Mouse (Mus musculus) cerebellum, postnatal 14 days (tissue): Measurements from ENCODE around the gene Dnah8.
"Not testable (repeated sequence)": the region's sequence is repeated elsewhere in the genome, so short reads cannot be mapped to it uniquely, and the experiment has no call there.

Experiments
- DNase-seq, 2 experiments: peaks; one replicate each; pipeline ENCODE4 v3.0.0; 2021; ENCODE audit warnings: mixed read lengths in 2 of 2

The Dnah8 gene

DNA sequence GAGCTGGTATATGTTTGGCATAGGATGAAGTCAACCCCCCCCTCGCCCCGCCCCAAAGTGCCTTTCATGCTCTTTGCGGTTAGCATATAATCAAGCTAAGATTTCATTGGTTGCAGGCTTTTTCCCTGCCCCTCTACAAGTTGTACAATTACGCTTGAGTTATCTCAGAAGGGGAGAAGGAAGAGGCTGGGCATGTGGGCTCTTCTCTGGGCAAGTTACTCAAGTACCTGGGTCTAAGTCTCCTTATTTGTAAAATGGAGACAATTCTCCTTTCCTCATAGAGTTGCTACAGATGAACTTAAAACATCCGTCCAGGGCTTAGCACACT is 14.2 kb upstream of the Dnah8 start:
- no peak for DNase-seq

DNA sequence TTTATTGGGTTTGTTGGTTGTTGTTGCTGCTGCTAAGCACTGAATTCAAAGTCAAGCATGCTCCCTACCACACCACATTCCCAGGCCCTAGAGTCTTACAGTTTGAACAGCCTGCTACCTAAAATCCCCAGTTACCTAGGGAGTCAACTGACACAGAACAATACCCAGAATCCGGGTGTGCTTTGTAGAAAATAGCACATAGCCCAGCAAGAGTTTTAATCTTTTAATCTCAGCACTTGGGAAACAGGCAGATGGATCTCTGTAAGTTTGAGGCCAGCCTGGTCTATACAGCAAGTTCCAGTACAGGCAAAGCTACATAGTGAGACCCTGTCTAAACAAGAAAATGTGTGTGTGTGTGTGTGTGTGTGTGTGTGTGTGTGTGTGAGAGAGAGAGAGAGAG is 13.4 kb upstream of the Dnah8 start:
- no peak for DNase-seq

- no peak for DNase-seq
Measured at GRCm38 (mm10) chr17:30611221-30612074, 12.7 kb upstream of the Dnah8 start.

DNA sequence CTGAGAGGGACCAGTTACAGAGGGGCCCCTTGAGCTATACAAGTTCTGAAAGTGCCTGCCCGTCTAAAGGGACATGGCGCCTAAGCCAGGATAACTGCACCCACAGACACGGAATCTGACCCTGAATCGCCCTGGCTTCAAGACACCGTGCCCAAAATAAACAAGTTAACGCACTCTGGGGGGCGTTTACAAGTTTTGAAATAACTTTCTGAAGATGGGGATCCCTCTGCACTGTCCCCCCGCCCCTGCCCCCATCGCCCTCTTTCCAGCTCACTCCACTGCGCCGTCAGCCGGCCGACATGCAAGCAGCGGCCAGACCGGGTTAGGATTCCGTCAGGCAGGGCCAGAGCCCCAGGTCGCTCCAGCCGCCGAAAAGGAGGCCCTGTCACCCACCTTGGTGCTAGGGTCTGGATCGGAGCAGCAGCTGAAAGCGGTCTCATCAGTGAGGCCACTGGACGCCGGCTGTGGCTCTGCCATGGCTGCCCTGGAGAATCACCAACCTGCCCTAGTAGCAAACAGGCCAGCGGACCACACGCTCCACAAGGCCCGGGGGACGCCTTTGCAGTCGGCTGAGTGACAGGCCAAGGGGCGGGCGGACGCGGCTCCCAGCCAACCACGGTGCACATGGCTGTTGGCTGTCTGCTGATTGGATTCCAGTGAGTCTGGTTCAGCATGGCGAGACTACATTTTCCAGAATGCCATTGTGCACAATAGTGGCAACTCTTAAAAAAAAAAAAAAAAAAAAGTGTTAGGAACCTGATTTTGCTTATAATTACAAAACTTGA is 11.9 kb upstream of the Dnah8 start:
- DNase-seq: peak; percentile 100

DNA sequence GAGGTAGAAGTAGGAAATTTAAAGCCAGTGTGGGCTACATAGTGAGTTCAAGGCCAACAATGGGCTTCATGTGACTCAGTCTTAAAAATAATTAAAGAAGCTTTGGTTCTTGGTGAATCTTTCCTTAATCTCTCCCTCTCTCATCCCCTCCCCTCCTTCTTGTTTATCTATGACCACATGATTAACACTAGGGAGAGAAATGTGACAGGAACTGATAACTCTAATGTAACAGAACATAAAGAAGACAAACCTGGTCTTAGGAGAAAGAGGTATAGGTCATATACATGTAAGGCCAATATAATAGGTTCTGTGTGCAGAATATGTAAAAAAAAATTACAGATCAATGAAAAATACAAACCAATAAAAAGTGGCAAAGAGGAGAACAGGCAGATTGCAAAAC is 10.8 kb upstream of the Dnah8 start:
- DNase-seq: no peak

- DNase-seq: no peak
Measured at GRCm38 (mm10) chr17:30616203-30616602, 8.0 kb upstream of the Dnah8 start.

DNA sequence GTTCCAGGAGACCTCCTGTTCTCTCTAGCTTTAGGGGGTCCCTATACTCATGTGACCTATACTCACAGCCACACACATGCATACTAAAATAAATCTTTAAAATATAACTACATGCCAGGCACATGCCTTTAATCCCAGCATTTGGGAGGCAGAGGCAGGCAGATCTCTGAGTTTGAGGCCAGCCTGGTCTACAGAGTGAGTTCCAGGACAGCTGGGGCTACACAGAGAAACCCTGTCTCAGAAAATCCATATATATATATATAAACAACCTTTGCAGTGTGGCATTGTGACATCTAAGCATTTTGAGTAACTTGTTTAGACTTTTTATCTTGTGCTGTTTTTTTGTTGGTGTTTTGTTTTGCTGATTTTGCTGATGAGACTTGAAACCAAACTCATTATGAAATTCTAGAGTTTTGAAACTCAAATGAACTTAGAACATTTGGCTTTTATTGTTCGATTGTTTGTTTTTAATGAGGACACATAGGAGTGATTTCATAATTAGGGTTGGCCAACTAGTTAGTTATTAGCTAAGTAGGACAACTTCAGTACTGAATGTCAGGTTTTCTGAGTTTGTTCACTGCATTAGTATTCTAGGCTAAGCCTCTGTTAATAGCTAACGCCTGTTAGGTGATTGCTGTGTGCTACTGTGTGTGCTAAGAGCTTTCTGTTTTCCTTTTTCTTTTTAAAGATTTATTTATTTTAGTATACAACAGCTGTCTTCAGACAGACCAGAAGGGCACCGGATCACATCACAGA is 5.8 kb upstream of the Dnah8 start:
- no peak for DNase-seq

- DNase-seq: no peak
Measured at GRCm38 (mm10) chr17:30619153-30619552, 5.0 kb upstream of the Dnah8 start.

GRCm38 (mm10) chr17:30620548-30620947 is 3.6 kb upstream of the Dnah8 start:
- no peak for DNase-seq

DNA sequence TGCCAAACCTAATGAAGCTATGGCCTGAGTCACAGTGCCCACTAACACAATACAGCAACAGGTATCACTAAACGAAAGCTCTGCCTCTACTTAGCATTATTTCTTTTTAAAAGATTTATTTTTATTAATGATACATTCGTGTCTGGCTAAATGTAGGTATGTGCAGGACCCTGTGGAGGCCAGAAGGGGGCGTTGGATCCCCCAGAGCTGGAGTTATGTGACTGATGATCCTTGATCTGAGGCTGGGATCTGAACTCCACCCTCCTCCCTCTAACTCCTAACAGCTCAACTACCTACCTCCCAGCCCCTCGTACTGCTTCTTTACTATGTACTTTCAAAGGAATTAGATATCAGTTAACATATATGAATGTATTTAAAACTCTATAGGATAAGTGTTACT is 2.7 kb upstream of the Dnah8 start:
- DNase-seq: no peak

- no peak for DNase-seq
Measured at GRCm38 (mm10) chr17:30623200-30623599, 954 bp upstream of the Dnah8 start.

DNA sequence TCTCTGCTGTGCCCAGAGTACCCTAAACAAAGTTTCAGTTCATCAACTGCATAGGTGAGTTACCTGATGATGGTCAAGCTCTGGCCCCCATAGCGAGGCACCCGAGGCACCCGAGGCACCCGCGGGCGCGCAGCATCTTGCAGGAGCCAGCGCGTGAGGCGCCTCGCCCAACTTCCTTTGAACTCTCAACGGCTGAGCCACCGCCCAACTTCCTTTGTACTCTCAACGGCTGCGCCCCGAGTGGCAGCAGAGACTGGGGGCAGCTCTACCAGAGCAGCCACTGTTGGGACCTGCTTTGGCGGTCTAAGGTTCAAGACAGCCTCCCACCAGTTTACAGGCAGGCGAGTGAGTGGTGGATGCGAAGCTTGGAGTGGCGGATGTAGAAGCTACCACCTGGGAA is 2.6 kb downstream of the Dnah8 start, which contains the start of gene Glo1:
Gene Glo1, minus strand, starts transcription at position 153 of the 400 bp plus-strand sequence.
- DNase-seq: not testable (repeated sequence)

DNA sequence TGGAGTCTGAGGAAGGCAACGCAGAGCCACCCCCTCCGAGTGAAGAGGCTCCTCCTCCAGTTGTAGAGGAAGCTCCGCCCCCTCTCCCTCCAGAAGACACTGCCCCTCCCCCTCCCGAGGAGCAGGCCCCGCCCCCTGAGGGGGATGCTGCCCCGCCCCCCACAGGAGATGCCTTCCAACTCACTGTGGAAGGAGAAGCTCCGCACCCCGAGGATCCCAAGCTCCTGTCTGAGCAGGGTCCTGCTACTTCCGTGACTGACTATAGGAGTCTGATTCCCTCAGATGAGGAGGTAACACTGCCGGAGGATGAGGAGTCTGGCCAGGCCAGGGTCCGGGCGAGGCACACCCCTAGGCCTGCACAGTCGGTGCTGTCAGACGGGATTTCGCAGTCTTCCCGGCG is 11.2 kb downstream of the Dnah8 start:
- DNase-seq: peak in 1 of 2 experiments; percentile 45

- DNase-seq: no peak
Measured at GRCm38 (mm10) chr17:30637714-30638113, 13.6 kb downstream of the Dnah8 start.

DNA sequence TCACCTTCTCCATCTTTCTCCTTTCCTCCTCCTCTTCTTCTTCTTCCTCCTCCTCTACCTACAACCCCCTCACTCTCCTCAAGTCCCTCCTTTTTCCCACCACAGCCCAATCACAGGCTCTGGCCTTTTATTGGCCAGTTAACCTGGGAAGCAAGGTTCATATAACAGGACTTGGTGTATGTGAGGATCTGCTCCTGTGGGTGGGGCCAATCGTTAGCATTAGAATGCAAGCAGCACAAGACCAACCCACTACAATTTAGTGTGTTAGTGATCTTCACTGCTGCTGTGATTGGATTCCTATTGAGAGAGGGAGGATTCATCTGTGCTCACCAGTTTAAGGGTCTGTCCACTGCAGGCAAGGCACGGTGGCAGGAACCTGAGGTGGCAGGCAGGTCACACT is 14.8 kb downstream of the Dnah8 start:
- DNase-seq: no peak

DNA sequence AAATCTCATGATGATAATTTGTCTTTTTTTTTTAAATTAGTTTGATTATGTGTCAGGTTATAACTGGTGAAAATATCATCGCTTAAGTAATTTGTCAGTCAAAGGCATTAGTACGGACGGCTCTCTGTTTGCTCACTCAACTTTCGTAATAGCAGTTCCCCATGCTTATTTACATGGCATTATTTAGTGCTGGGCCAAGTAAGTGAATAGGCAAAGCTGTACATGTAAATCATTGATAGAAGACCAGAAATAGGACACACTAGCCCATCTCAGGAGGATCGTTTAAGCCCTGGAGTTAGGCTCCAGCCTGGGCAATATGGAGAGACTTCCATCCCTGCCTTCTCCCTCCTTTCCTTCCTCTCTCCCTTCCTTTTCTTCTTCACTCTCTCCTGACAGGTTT is 16.7 kb downstream of the Dnah8 start:
- DNase-seq: no peak

- no peak for DNase-seq
Measured at GRCm38 (mm10) chr17:30648770-30649169, 24.6 kb downstream of the Dnah8 start.

DNA sequence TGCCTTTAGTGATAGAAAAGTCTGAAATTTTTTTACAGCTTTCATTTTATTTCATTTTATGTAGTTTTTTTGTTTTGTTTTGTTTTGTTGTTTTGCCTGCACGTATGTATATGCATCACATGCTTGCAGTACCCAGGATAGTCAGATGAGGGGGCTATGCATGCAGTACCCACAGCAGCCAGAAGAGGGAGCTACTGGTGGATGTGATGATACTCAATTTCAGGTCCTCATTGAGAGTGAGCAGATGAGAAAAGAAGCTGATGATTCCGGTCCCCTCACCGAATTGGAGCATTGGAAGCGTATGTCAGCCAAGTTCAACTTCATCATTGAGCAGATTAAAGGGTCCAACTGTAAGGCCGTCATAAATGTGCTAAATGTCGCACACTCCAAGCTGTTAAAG is 28.9 kb downstream of the Dnah8 start:
- DNase-seq: peak; percentile 25 to 57

- no peak for DNase-seq
Measured at GRCm38 (mm10) chr17:30657530-30658151, 33.5 kb downstream of the Dnah8 start.

- peak; percentile 53 to 62 for DNase-seq
Measured at GRCm38 (mm10) chr17:30658152-30658544, 34.0 kb downstream of the Dnah8 start.

DNA sequence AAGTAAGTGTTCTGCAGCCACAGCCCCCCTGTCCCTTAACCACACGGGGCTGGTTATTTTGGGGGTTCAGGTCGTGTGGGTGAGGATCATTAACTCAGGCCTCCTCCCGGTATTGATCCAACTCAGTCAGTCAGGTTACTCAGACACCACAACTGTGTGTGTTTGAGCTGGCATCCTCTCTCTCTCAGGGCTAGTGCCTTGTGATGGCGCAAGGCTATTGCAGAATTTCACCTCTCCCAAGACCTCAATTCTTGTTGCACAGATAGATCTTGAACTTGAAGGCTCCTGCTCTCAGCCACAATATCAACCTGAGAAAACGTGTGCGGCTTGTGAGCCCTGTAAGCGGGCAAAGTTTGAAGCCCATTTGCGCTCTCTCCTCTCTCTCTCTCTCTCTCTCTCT is 38.0 kb downstream of the Dnah8 start:
- DNase-seq: no peak

GRCm38 (mm10) chr17:30663170-30663569 is 39.0 kb downstream of the Dnah8 start:
- DNase-seq: no peak

GRCm38 (mm10) chr17:30664856-30665255 is 40.7 kb downstream of the Dnah8 start:
- DNase-seq: no peak
